Mouse (Mus musculus) forebrain, embryonic 14.5 days (tissue): Measurements from ENCODE around the gene Grik4. TPM values are rescaled to one million over a fixed set of nuclear protein-coding genes. Genes with fewer than 3 reads are reported as not detected.
A peak's percentile ranks its signal among the peaks of the same experiment; 100 is the strongest.

Experiments
- ATAC-seq: fragments of 200-750 bp; cut with Nextera tagmentation; 2 replicates; pipeline ENCODE4 v1.8.0; 2017; ENCODE audit warnings: mild to moderate bottlenecking, moderate library complexity
- DNase-seq: peaks from one replicate; pipeline ENCODE4 v3.0.0-alpha.2; 2015; ENCODE audit warnings: low spot score
- H3K27ac ChIP-seq: fragments of 300-500 bp; sonication (generic); 2 replicates; pipeline ENCODE4 v1.5.1; 2014; ENCODE audit warnings: low read depth, mild to moderate bottlenecking, control low read depth, low read length, moderate library complexity
- H3K27me3 ChIP-seq: fragments of 300-500 bp; sonication (generic); replicated peaks from 2 replicates; pipeline ENCODE4 v1.6.1; 2014; ENCODE audit warnings: low read length, control low read depth, mixed read lengths; ENCODE audit not compliant: control insufficient read depth, insufficient read depth
- H3K36me3 ChIP-seq: fragments of 300-500 bp; sonication (generic); 2 replicates; pipeline ENCODE4 v1.6.1; 2014; ENCODE audit warnings: low read length, control low read depth; ENCODE audit not compliant: control insufficient read depth, insufficient read depth
- H3K4me1 ChIP-seq: fragments of 300-500 bp; sonication (generic); 2 replicates; pipeline ENCODE4 v1.6.1; 2014; ENCODE audit warnings: antibody characterized with exemption, low read length, control low read depth; ENCODE audit not compliant: control insufficient read depth, insufficient read depth
- H3K4me2 ChIP-seq: fragments of 300-500 bp; sonication (generic); 2 replicates; pipeline ENCODE4 v1.6.1; 2014; ENCODE audit warnings: mild to moderate bottlenecking, control low read depth, low read length
- H3K4me3 ChIP-seq: fragments of 300-500 bp; sonication (generic); 2 replicates; pipeline ENCODE4 v1.5.1; 2014; ENCODE audit warnings: low read depth, low read length, control low read depth
- H3K9ac ChIP-seq: fragments of 300-500 bp; sonication (generic); 2 replicates; pipeline ENCODE4 v1.6.1; 2014; ENCODE audit warnings: mild to moderate bottlenecking, low read length, control low read depth, moderate library complexity
- H3K9me3 ChIP-seq: fragments of 300-500 bp; sonication (generic); replicated peaks from 2 replicates; pipeline ENCODE4 v1.6.1; 2016; ENCODE audit warnings: low read length, control low read depth, mixed read lengths; ENCODE audit not compliant: control insufficient read depth
- WGBS: fragments of 180-500 bp; shearing (Covaris S2); extraction: QIAGEN DNeasy Blood & Tissue Kit; methylation state at CpG from one replicate; pipeline ENCODE4 v1.1.7; 2014; 5-methylcytosine and 5-hydroxymethylcytosine counted together
- polyA plus RNA-seq: library from polyadenylated mRNA; unstranded; fragments of >200 nt; fragmentation: Nextera tagmentation; extraction: Ambion mirVana; gene quantifications from 2 replicates; pipeline ENCODE4 v1.2.1, GENCODE M21; 2014

Gene Grik4
- polyA plus RNA-seq, 1 experiment from 2014 or later = 1.4 TPM

- 67% methylated on average over 1 of the region's 1 CpGs for WGBS
Observed at GRCm38 (mm10) chr9:42948381-42948780, 4.1 kb upstream of the Grik4 start.

DNA sequence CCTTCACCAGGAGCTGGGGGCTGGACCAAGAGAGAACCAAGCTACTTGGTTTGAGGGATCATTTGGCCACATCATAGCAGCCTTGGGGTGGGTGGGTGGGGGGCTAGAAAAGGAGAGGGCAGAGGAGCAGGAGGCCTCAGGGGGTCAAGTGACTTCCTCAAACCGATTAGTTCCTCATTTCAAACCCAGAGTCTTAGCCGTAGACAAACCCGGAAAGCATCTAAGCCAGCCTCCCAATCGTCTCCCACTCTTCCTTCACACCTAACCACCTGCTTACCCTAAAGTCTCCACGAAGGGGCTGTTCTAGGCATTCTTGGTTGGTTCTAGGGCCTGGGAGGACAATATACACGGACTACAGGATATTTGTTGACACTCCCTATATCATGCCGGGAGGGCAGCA, 881 bp upstream of the Grik4 start:
- Histone ChIP-seq H3K27ac (no peak overlapping the region), H3K9me3 (no peaks in the 10 kb centered on the region), H3K4me1 (no peaks in the 10 kb centered on the region), H3K4me2 (no peak overlapping the region), H3K9ac (no peak overlapping the region), H3K36me3 (no peaks in the 10 kb centered on the region), H3K27me3 (0 out of 2 replicates have a peak, but pooled peaks cover 2% of the 10 kb centered on the region), H3K4me3 (no peak overlapping the region)
- DNase-seq (no peak), ATAC-seq (0 out of 2 replicates have a peak, but pooled peaks have one; percentile 1)
- 80% methylated on average over 7 of the region's 7 CpGs for WGBS

More at GRCm38 (mm10) chr9:42948381-42948780, 4.1 kb upstream of the Grik4 start:
- no peak overlapping the region for H3K4me3 ChIP-seq
- H3K27ac ChIP-seq = no peak overlapping the region
- H3K4me1 ChIP-seq = no peaks in the 10 kb centered on the region
- no peaks in the 10 kb centered on the region for H3K27me3 ChIP-seq
- no peak overlapping the region for H3K4me2 ChIP-seq
- H3K9ac ChIP-seq = no peak overlapping the region
- no peaks in the 10 kb centered on the region for H3K36me3 ChIP-seq
- no peak for DNase-seq
- no peaks in the 10 kb centered on the region for H3K9me3 ChIP-seq
- ATAC-seq = no peak

GRCm38 (mm10) chr9:42944536-42945006, 278 bp upstream of the Grik4 start:
- Histone ChIP-seq H3K36me3 (no peaks in the 10 kb centered on the region), H3K4me1 (no peaks in the 10 kb centered on the region), H3K9me3 (no peaks in the 10 kb centered on the region), H3K27me3 (0 out of 2 replicates have a peak, but pooled peaks cover 2% of the 10 kb centered on the region), H3K4me3 (peak overlapping the region; percentile 64), H3K9ac (peak overlapping the region; percentile 90), H3K4me2 (peak overlapping the region; percentile 99), H3K27ac (no peak overlapping the region)
- ATAC-seq (peak; percentile 94), DNase-seq (peak; percentile 92)
- WGBS = under 1% methylated on average over 45 of the region's 52 CpGs

DNA sequence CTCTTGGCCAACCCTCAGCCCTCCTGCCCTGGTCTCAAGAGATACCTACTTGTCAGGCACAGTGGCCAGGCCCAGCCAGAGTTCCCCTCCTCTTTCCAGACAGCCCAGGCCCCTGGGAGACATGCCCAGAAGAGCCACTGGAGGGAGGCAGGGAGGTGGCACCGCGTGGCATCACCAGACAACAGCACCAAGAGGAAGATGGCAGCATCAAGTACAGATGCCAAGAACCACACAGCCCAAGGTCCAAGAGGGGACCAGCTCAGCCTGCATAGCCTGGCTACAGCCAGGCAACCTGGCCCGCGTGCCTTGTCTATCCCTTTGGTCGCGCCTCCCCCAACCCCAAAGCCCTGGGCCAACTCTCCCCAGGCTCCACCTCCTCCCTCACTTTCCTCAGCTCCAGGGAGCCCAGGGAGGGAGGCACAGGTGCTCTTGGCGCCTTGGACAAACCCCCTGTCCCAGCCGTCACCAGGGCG, 1.2 kb downstream of the Grik4 start:
- peak; percentile 54 for DNase-seq

GRCm38 (mm10) chr9:42942148-42942547, 2.1 kb downstream of the Grik4 start:
- H3K9ac ChIP-seq = no peak overlapping the region
- no peaks in the 10 kb centered on the region for H3K9me3 ChIP-seq
- 52% methylated on average over 4 of the region's 4 CpGs for WGBS
- H3K4me3 ChIP-seq = no peak overlapping the region
- no peaks in the 10 kb centered on the region for H3K36me3 ChIP-seq
- DNase-seq (no peak), ATAC-seq (no peak)
- H3K27me3 ChIP-seq = 0 out of 2 replicates have a peak, but pooled peaks cover 2% of the 10 kb centered on the region
- H3K4me2 ChIP-seq = no peak overlapping the region
- no peaks in the 10 kb centered on the region for H3K4me1 ChIP-seq
- no peak overlapping the region for H3K27ac ChIP-seq

More for the DNA sequence above, 1.2 kb downstream of the Grik4 start:
- H3K4me2 ChIP-seq = peak overlapping the region; percentile 99
- 5% methylated on average over 9 of the region's 9 CpGs for WGBS
- H3K36me3 ChIP-seq = no peaks in the 10 kb centered on the region
- no peaks in the 10 kb centered on the region for H3K4me1 ChIP-seq
- peak overlapping the region; percentile 90 for H3K9ac ChIP-seq
- ATAC-seq = peak; percentile 22; the same call in 1 of the 2 replicates
- H3K9me3 ChIP-seq = no peaks in the 10 kb centered on the region
- no peak overlapping the region for H3K27ac ChIP-seq
- peak overlapping the region; percentile 64 for H3K4me3 ChIP-seq
- 0 out of 2 replicates have a peak, but pooled peaks cover 2% of the 10 kb centered on the region for H3K27me3 ChIP-seq

DNA sequence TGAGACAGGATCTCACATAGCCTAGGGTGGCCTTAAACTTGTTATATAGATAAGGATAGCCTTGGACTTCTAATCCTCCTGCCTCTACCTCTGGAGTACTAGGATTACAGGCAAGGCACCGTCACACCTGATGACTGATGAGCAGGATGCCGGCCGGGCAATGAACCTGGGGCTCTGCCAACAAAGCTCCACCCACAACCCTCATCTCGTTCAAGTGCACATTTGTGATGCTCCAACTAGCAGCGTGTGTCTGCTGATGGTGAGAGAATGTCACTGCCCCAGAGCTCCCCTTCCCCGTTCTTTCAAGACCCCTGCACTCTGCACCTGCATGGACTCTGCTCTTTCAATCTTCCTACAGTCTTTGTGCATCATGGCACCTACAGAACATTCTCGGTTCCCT, 12.1 kb downstream of the Grik4 start:
- Histone ChIP-seq H3K9me3 (no peaks in the 10 kb centered on the region), H3K4me1 (no peaks in the 10 kb centered on the region)
- WGBS = 42% methylated on average over 7 of the region's 7 CpGs

GRCm38 (mm10) chr9:42927498-42927897, 16.8 kb downstream of the Grik4 start:
- Histone ChIP-seq H3K27ac (no peak overlapping the region), H3K4me3 (no peak overlapping the region), H3K27me3 (no peaks in the 10 kb centered on the region), H3K9ac (no peak overlapping the region), H3K4me1 (no peaks in the 10 kb centered on the region), H3K4me2 (no peak overlapping the region), H3K9me3 (no peaks in the 10 kb centered on the region), H3K36me3 (no peaks in the 10 kb centered on the region)
- 73% methylated on average over 10 of the region's 10 CpGs for WGBS
- ATAC-seq (no peak), DNase-seq (no peak)

More for the DNA sequence above, 12.1 kb downstream of the Grik4 start:
- no peak for ATAC-seq
- H3K36me3 ChIP-seq = no peaks in the 10 kb centered on the region
- no peak overlapping the region for H3K9ac ChIP-seq
- no peak for DNase-seq
- H3K4me2 ChIP-seq = no peak overlapping the region
- no peaks in the 10 kb centered on the region for H3K27me3 ChIP-seq
- H3K4me3 ChIP-seq = no peak overlapping the region
- no peak overlapping the region for H3K27ac ChIP-seq

DNA sequence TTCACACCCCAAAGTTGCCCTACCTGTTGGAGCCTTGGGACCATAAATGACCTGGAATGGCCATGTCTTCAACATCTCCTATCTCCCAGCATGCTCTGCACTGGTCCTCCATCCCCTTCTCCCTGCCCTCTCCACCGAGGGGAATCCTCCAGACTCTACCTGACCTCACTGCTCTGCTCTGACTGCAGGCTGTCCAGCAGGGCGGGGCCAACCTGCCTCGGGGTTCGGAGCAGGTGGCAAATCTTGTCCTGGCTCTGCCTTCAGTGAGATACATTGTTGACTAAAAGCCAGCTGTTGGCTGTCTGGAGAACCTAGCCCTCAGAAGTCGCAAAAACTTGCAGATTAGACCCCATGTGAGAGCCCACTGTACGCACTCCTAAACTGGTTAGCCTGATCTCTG, 17.7 kb downstream of the Grik4 start:
- Histone ChIP-seq H3K4me1 (no peaks in the 10 kb centered on the region), H3K36me3 (no peaks in the 10 kb centered on the region), H3K9me3 (no peaks in the 10 kb centered on the region), H3K27ac (no peak overlapping the region), H3K4me3 (no peak overlapping the region), H3K27me3 (no peaks in the 10 kb centered on the region), H3K4me2 (no peak overlapping the region), H3K9ac (no peak overlapping the region)
- 86% methylated on average over 6 of the region's 6 CpGs for WGBS
- DNase-seq (no peak), ATAC-seq (no peak)

DNA sequence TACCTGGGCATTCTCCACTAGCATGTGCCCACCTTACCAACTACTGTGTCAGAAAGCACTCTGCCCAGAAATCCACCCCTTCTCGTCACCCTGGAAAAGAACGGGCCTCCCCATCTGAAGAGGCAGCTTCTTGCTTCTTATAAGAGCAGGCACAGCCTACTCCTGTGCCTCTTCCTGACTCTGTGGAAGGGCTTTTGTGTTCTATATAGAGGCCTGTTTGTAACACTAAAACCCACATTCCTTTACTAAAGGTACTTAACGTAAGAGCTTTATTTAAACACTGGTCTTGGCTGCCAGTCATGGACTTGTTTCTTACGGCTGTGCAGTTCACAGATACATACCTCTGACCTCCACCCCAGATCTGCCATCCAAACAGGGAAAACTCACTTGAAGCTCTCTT, 22.5 kb downstream of the Grik4 start:
- H3K9me3 ChIP-seq = no peaks in the 10 kb centered on the region
- no peaks in the 10 kb centered on the region for H3K36me3 ChIP-seq
- H3K4me3 ChIP-seq = no peak overlapping the region
- no peak for DNase-seq
- no peak for ATAC-seq
- peaks cover 6% of the 10 kb centered on the region for H3K4me1 ChIP-seq
- no peak overlapping the region for H3K27ac ChIP-seq
- 49% methylated on average over 4 of the region's 4 CpGs for WGBS
- H3K9ac ChIP-seq = no peak overlapping the region
- H3K27me3 ChIP-seq = no peaks in the 10 kb centered on the region
- no peak overlapping the region for H3K4me2 ChIP-seq
